ENCODE assay signal across 30 mouse cellular contexts in the genomic region with DNA sequence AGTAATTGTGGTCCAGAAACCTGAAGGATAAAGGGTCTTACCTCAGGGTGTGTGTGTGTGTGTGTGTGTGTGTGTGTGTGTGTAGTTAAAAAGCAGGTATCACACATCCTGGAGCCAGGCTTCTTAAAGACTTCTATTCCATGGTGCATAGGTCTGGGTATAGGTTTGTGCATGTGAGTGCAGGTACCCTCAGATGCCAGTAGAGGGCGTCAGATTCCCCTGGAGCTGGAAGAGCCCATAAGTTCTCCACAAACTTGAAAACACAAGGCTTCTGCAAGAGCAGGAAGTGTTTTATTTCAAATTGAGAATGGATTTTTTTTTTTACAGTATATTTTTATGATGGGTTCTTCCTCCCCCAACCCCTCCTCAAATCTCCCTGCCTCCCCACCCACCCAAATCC. TPM values are rescaled to one million over a fixed set of nuclear protein-coding genes. Genes with fewer than 3 reads are reported as not detected.
DNase-seq lines count a peak whose midpoint lies in the region; ATAC-seq and TF ChIP-seq lines count a peak whose summit lies in the region.
"Had no signal": no experiment of that assay in that cellular context is flagged by ENCODE, and none has a peak within 500 bp of the region (broad histone marks: within the 10 kb centered on the region; RNA-seq: fewer than 3 reads in every experiment).

No protein-coding gene starts in this region.

- H3K9ac ChIP-seq in midbrain, embryonic 11.5 days (ENCODE audit: low read length): no peak overlapping the region
- H3K9ac ChIP-seq in midbrain, embryonic 16.5 days (ENCODE audit: low read depth, low read length): no peak overlapping the region
- no peak overlapping the region for H3K9ac ChIP-seq in intestine, embryonic 16.5 days (ENCODE audit: low read depth, low read length)
- H3K9ac ChIP-seq: forebrain, embryonic 13.5 days; heart, embryonic 13.5 days; hindbrain, embryonic 13.5 days; intestine, embryonic 15.5 days had no signal

- H3K27ac ChIP-seq in layer of hippocampus, adult 2 months: no peak overlapping the region
- no peak overlapping the region for H3K27ac ChIP-seq in midbrain, embryonic 11.5 days (ENCODE audit: low read depth, low read length)
- no peak overlapping the region for H3K27ac ChIP-seq in midbrain, embryonic 16.5 days (ENCODE audit: low read length)
- no peak overlapping the region for H3K27ac ChIP-seq in hindbrain, embryonic 10.5 days
- H3K27ac ChIP-seq in intestine, embryonic 16.5 days (ENCODE audit: low read length): no peak overlapping the region
- H3K27ac ChIP-seq: forebrain, embryonic 10.5 days; forebrain, embryonic 13.5 days; heart, embryonic 10.5 days; heart, embryonic 13.5 days; hindbrain, embryonic 13.5 days; intestine, embryonic 15.5 days had no signal

- no peak for ATAC-seq in midbrain, embryonic 11.5 days (ENCODE audit: low FRiP score)
- no peak for ATAC-seq in midbrain, embryonic 16.5 days
- no peak for ATAC-seq in intestine, embryonic 16.5 days
- ATAC-seq: activated CD4-positive, CD25-positive, alpha-beta regulatory T cell, adult 4 months; CD4-positive, CD25-positive, alpha-beta regulatory T cell, adult 4 months; forebrain, embryonic 13.5 days; forebrain, embryonic 16.5 days; hindbrain, embryonic 16.5 days; intestine, embryonic 15.5 days; Patski had no signal

- DNase-seq in layer of hippocampus, adult 2 months (ENCODE audit: low spot score in 2 of 2): no peak
- DNase-seq in layer of hippocampus, adult 9-11 months: no peak
- DNase-seq in midbrain, embryonic 11.5 days (ENCODE audit: low spot score, missing footprints): peak; percentile 8
- peak; percentile 42 for DNase-seq in R1 (ENCODE audit: low read depth, low spot score)
- no peak for DNase-seq in hindbrain, embryonic 10.5 days (ENCODE audit: low spot score)
- DNase-seq: adrenal gland, adult 8-10 months; adrenal gland, postnatal 25 days; cerebellum, adult 11-12 months; cerebellum, adult 8-10 months; cerebellum, postnatal 10 days; cerebellum, postnatal 36 days; embryo, embryonic 11 days; gastrocnemius, postnatal 25 days; heart, adult 18-20 months; heart, postnatal 14 days had no signal

- no peaks in the 10 kb centered on the region for H3K9me3 ChIP-seq in midbrain, embryonic 11.5 days (ENCODE audit: control insufficient read depth, low read length)
- no peaks in the 10 kb centered on the region for H3K9me3 ChIP-seq in midbrain, embryonic 16.5 days (replicated peaks; ENCODE audit: control insufficient read depth, low read length, poor library complexity, severe bottlenecking)
- H3K9me3 ChIP-seq in hindbrain, embryonic 10.5 days: no peaks in the 10 kb centered on the region
- no peaks in the 10 kb centered on the region for H3K9me3 ChIP-seq in intestine, embryonic 16.5 days (ENCODE audit: control insufficient read depth, low read length)
- H3K9me3 ChIP-seq: forebrain, embryonic 10.5 days; forebrain, embryonic 13.5 days; heart, embryonic 10.5 days; heart, embryonic 13.5 days; hindbrain, embryonic 13.5 days; intestine, embryonic 15.5 days had no signal

- H3K36me3 ChIP-seq in midbrain, embryonic 11.5 days (ENCODE audit: control insufficient read depth, insufficient read depth, low read length): no peaks in the 10 kb centered on the region
- no peaks in the 10 kb centered on the region for H3K36me3 ChIP-seq in midbrain, embryonic 16.5 days (ENCODE audit: control insufficient read depth, insufficient read depth, low read length)
- no peaks in the 10 kb centered on the region for H3K36me3 ChIP-seq in hindbrain, embryonic 10.5 days
- H3K36me3 ChIP-seq in intestine, embryonic 16.5 days (ENCODE audit: control insufficient read depth, insufficient read depth, low read length): no peaks in the 10 kb centered on the region
- H3K36me3 ChIP-seq: forebrain, embryonic 10.5 days; G1E; heart, embryonic 10.5 days; heart, embryonic 13.5 days; hindbrain, embryonic 13.5 days; intestine, embryonic 15.5 days had no signal

- no peak overlapping the region for H3K4me3 ChIP-seq in layer of hippocampus, adult 2 months
- no peak overlapping the region for H3K4me3 ChIP-seq in midbrain, embryonic 11.5 days (ENCODE audit: low read depth, low read length)
- H3K4me3 ChIP-seq in midbrain, embryonic 16.5 days (ENCODE audit: low read depth, low read length): no peak overlapping the region
- H3K4me3 ChIP-seq in hindbrain, embryonic 10.5 days: no peak overlapping the region
- no peak overlapping the region for H3K4me3 ChIP-seq in intestine, embryonic 16.5 days (ENCODE audit: low read length)
- H3K4me3 ChIP-seq: forebrain, embryonic 10.5 days; forebrain, embryonic 13.5 days; heart, embryonic 10.5 days; heart, embryonic 13.5 days; hindbrain, embryonic 13.5 days; intestine, embryonic 15.5 days had no signal

- H3K27me3 ChIP-seq in midbrain, embryonic 11.5 days (ENCODE audit: control insufficient read depth, insufficient read depth, low read length): no peaks in the 10 kb centered on the region
- H3K27me3 ChIP-seq in midbrain, embryonic 16.5 days (ENCODE audit: control insufficient read depth, insufficient read depth, low read depth, low read length): no peaks in the 10 kb centered on the region
- no peaks in the 10 kb centered on the region for H3K27me3 ChIP-seq in hindbrain, embryonic 10.5 days (ENCODE audit: insufficient read depth, poor library complexity, severe bottlenecking)
- H3K27me3 ChIP-seq in intestine, embryonic 16.5 days (replicated peaks; ENCODE audit: control insufficient read depth, insufficient read depth, low read length): no peaks in the 10 kb centered on the region
- H3K27me3 ChIP-seq: forebrain, embryonic 13.5 days; heart, embryonic 13.5 days; hindbrain, embryonic 13.5 days; intestine, embryonic 15.5 days; Patski had no signal

- whole genome bisulfite sequencing in midbrain, embryonic 11.5 days: 94% methylated on average over 1 of the region's 1 CpGs
- 76% methylated on average over 1 of the region's 1 CpGs for WGBS in midbrain, embryonic 16.5 days
- WGBS in hindbrain, embryonic 10.5 days: 45% methylated on average over 1 of the region's 1 CpGs
- WGBS in intestine, embryonic 16.5 days: 64% methylated on average over 1 of the region's 1 CpGs

- H3K4me2 ChIP-seq in midbrain, embryonic 11.5 days: no peak overlapping the region
- no peak overlapping the region for H3K4me2 ChIP-seq in midbrain, embryonic 16.5 days (ENCODE audit: low read length)
- H3K4me2 ChIP-seq in intestine, embryonic 16.5 days (ENCODE audit: low read depth, low read length): no peak overlapping the region
- H3K4me2 ChIP-seq: forebrain, embryonic 13.5 days; heart, embryonic 13.5 days; hindbrain, embryonic 13.5 days; intestine, embryonic 15.5 days had no signal

- 0 out of 2 replicates have a peak, but pooled peaks have one; percentile 22 for TF ChIP-seq CTCF in layer of hippocampus, adult 2 months (conservative IDR thresholded peaks at IDR 0.05)

- no peaks in the 10 kb centered on the region for H3K4me1 ChIP-seq in midbrain, embryonic 11.5 days (ENCODE audit: control insufficient read depth, insufficient read depth, low read length)
- H3K4me1 ChIP-seq in midbrain, embryonic 16.5 days (ENCODE audit: control insufficient read depth, insufficient read depth, low read length): no peaks in the 10 kb centered on the region
- no peaks in the 10 kb centered on the region for H3K4me1 ChIP-seq in hindbrain, embryonic 10.5 days (replicated peaks)
- no peaks in the 10 kb centered on the region for H3K4me1 ChIP-seq in intestine, embryonic 16.5 days (ENCODE audit: control insufficient read depth, insufficient read depth, low read length)
- H3K4me1 ChIP-seq: forebrain, embryonic 10.5 days; forebrain, embryonic 13.5 days; heart, embryonic 10.5 days; hindbrain, embryonic 13.5 days; intestine, embryonic 15.5 days had no signal

RNA-seq across cellular contexts. Expression of gene Slc16a9, which starts 31.8 kb away (rescaled TPM):
- 1 to 10 TPM; 1.8 to 3.1 TPM for total RNA-seq in layer of hippocampus, adult 2 months (2021)
- 0.29 and 0.48 TPM in 2 replicates for polyA plus RNA-seq in midbrain, embryonic 11.5 days (2014; fragmentation: Nextera tagmentation; extraction: Ambion mirVana)
- polyA plus RNA-seq in midbrain, embryonic 16.5 days (2015; fragmentation: Nextera tagmentation; extraction: Ambion mirVana): 1.9 and 2.1 TPM in 2 replicates
- 0.40 and 0.58 TPM in 2 replicates for polyA plus RNA-seq in hindbrain, embryonic 10.5 days (2016; fragmentation: Nextera tagmentation; extraction: Ambion mirVana)
- 0.50 and 0.56 TPM in 2 replicates for polyA plus RNA-seq in intestine, embryonic 16.5 days (2015; fragmentation: Nextera tagmentation; extraction: Ambion mirVana)
- polyA plus RNA-seq: activated CD4-positive, CD25-positive, alpha-beta regulatory T cell, adult 4 months; C2C12; CD4-positive, CD25-positive, alpha-beta regulatory T cell, adult 4 months; G1E had no signal

Comparison
In these comparisons a context has a peak if more than half of its experiments do, and no peak if none do; other contexts are left out.
1. DNase-seq: peak in midbrain, embryonic 11.5 days (single experiment) and R1 (single experiment); none in layer of hippocampus, adult 2 months (0 of 2), layer of hippocampus, adult 9-11 months (single experiment) and hindbrain, embryonic 10.5 days (single experiment).